Mouse (Mus musculus): Measurements from ENCODE around the gene Bola2. TPM values are rescaled to one million over a fixed set of nuclear protein-coding genes. Genes with fewer than 3 reads are reported as not detected.

The Bola2 gene
- polyA plus RNA-seq, 1 experiment: 35.7 TPM

- Histone ChIP-seq H3K4me1 (ENCODE audit: control insufficient read depth, insufficient read depth, low read length) (peaks cover 17% of the 10 kb centered on the region), H3K27me3 (ENCODE audit: control insufficient read depth, insufficient read depth, low read length) (no peaks in the 10 kb centered on the region), H3K27ac (ENCODE audit: control insufficient read depth, insufficient read depth, low read depth, low read length) (peak within 1 kb of the TSS; percentile 86), H3K4me3 (ENCODE audit: control insufficient read depth, low read depth, low read length) (peak within 1 kb of the TSS; percentile 98), H3K36me3 (ENCODE audit: control insufficient read depth, insufficient read depth, low read length) (no peaks in the 10 kb centered on the region)
- TF ChIP-seq CTCF (IDR thresholded peaks at IDR 0.05; ENCODE audit: control insufficient read depth, insufficient read depth, insufficient replicate concordance, low read depth, low read length): peak; percentile 94
- peak; percentile 46; the same call in 1 of the 2 replicates for TF ChIP-seq POLR2A (IDR thresholded peaks at IDR 0.05; ENCODE audit: control insufficient read depth, low read depth, low read length)
These were observed 518 bp downstream of the Bola2 start, which contains the start of gene Slx1b for GRCm38 (mm10) chr7:126695631-126696207. Slx1b (minus strand) TSS chr7:126695784.

- H3K36me3 ChIP-seq (ENCODE audit: control insufficient read depth, insufficient read depth, low read length): no peaks in the 10 kb centered on the region
- peak overlapping the region; percentile 98 for H3K4me3 ChIP-seq (ENCODE audit: control insufficient read depth, low read depth, low read length)
- H3K27ac ChIP-seq (ENCODE audit: control insufficient read depth, insufficient read depth, low read depth, low read length): 0 out of 2 replicates have a peak overlapping the region, but pooled peaks have one; percentile 46
- TF ChIP-seq POLR2A (IDR thresholded peaks at IDR 0.05; ENCODE audit: control insufficient read depth, low read depth, low read length) (no peak), CTCF (IDR thresholded peaks at IDR 0.05; ENCODE audit: control insufficient read depth, insufficient read depth, insufficient replicate concordance, low read depth, low read length) (no peak)
- H3K27me3 ChIP-seq (ENCODE audit: control insufficient read depth, insufficient read depth, low read length): no peaks in the 10 kb centered on the region
- peaks cover 17% of the 10 kb centered on the region for H3K4me1 ChIP-seq (ENCODE audit: control insufficient read depth, insufficient read depth, low read length)
These were observed 1.1 kb downstream of the Bola2 start for GRCm38 (mm10) chr7:126696303-126696702.

GRCm38 (mm10) chr7:126696886-126697285 is 1.7 kb downstream of the Bola2 start:
- Histone ChIP-seq H3K27ac (ENCODE audit: control insufficient read depth, insufficient read depth, low read depth, low read length) (no peak overlapping the region), H3K36me3 (ENCODE audit: control insufficient read depth, insufficient read depth, low read length) (no peaks in the 10 kb centered on the region), H3K4me3 (ENCODE audit: control insufficient read depth, low read depth, low read length) (peak overlapping the region; percentile 98), H3K4me1 (ENCODE audit: control insufficient read depth, insufficient read depth, low read length) (peaks cover 17% of the 10 kb centered on the region), H3K27me3 (ENCODE audit: control insufficient read depth, insufficient read depth, low read length) (no peaks in the 10 kb centered on the region)
- TF ChIP-seq CTCF (IDR thresholded peaks at IDR 0.05; ENCODE audit: control insufficient read depth, insufficient read depth, insufficient replicate concordance, low read depth, low read length) (no peak), POLR2A (IDR thresholded peaks at IDR 0.05; ENCODE audit: control insufficient read depth, low read depth, low read length) (no peak)

- H3K4me3 ChIP-seq (ENCODE audit: control insufficient read depth, low read depth, low read length): no peak overlapping the region
- TF ChIP-seq CTCF (IDR thresholded peaks at IDR 0.05; ENCODE audit: control insufficient read depth, insufficient read depth, insufficient replicate concordance, low read depth, low read length) (no peak), POLR2A (IDR thresholded peaks at IDR 0.05; ENCODE audit: control insufficient read depth, low read depth, low read length) (no peak)
- H3K4me1 ChIP-seq (ENCODE audit: control insufficient read depth, insufficient read depth, low read length): peaks cover 10% of the 10 kb centered on the region
- no peaks in the 10 kb centered on the region for H3K27me3 ChIP-seq (ENCODE audit: control insufficient read depth, insufficient read depth, low read length)
- no peaks in the 10 kb centered on the region for H3K36me3 ChIP-seq (ENCODE audit: control insufficient read depth, insufficient read depth, low read length)
- H3K27ac ChIP-seq (ENCODE audit: control insufficient read depth, insufficient read depth, low read depth, low read length): no peak overlapping the region
These were observed 2.6 kb downstream of the Bola2 start for GRCm38 (mm10) chr7:126697838-126698237.

DNA sequence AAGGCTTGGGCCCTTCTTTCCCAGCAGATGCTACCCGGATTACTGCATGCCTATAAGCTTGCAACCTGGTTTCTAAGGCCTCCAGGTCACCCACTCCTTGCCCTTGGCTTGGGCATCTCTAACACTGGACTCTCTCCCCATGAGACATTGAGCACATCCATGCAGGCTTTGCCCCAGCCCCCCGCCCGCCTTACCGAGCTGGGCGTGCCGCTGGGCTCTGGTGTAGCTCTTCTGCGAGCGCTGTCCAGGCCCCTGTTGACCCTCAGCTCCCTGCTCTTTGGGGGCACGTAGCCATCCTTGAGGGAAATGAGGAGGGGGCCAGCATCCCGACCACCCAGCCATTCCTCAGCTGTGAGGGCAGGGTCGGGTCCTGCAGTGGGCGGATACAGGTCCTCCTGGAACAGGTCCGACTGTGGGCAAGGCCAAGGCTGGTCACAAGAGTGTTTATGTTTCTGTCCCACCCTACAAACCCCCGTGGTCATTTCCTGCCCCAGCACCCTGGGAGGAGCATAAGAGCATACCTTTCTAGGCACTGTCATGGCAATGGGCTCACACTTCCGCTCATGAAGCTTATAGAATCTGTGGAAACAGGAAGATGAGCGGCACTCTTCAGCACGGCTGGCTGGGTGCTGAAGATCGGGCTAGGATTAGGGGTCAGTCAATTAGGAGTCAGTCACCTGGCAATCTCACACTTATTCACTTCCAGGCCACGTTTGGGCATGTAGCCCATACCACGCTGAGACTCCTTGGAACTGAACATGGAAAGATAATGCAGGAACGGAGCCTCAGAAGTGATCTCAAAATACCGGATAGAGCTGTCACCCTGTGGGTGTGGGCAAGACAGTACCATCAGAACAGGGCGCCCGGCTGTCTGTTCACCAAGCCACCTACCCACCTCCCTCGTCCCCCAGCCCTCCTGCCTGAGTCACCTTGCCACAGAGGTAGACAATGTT is 5.1 kb downstream of the Bola2 start:
- Histone ChIP-seq H3K27ac (ENCODE audit: control insufficient read depth, insufficient read depth, low read depth, low read length) (no peak overlapping the region), H3K27me3 (ENCODE audit: control insufficient read depth, insufficient read depth, low read length) (no peaks in the 10 kb centered on the region; the same call in 1 of the 2 replicates), H3K4me1 (ENCODE audit: control insufficient read depth, insufficient read depth, low read length) (peaks cover 18% of the 10 kb centered on the region), H3K4me3 (ENCODE audit: control insufficient read depth, low read depth, low read length) (no peak overlapping the region), H3K36me3 (ENCODE audit: control insufficient read depth, insufficient read depth, low read length) (no peaks in the 10 kb centered on the region)
- no peak for TF ChIP-seq POLR2A (IDR thresholded peaks at IDR 0.05; ENCODE audit: control insufficient read depth, low read depth, low read length)

DNA sequence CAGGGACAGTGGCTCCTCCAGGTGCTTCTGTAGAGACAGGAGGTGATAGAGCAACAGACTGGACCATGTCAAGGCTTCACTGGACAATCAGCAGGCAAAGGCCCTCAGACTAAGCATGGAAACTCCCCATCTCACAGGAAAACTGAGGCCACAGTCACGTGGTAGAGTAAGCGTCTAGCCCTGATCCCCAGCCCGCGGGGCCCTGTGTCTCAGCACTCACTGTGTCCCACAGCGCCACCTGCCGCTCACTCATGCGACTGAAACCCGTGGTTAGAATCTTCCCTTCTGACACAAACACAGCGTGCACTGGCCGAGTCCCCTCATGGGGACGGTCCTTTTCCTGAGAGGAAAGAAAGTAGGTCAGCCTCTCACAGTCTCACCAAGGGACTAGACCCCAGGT is 5.9 kb downstream of the Bola2 start:
- TF ChIP-seq POLR2A (IDR thresholded peaks at IDR 0.05; ENCODE audit: control insufficient read depth, low read depth, low read length) (no peak), CTCF (IDR thresholded peaks at IDR 0.05; ENCODE audit: control insufficient read depth, insufficient read depth, insufficient replicate concordance, low read depth, low read length) (peak; percentile 86; the same call in 1 of the 2 replicates)
- Histone ChIP-seq H3K27ac (ENCODE audit: control insufficient read depth, insufficient read depth, low read depth, low read length) (no peak overlapping the region), H3K4me3 (ENCODE audit: control insufficient read depth, low read depth, low read length) (no peak overlapping the region), H3K36me3 (ENCODE audit: control insufficient read depth, insufficient read depth, low read length) (no peaks in the 10 kb centered on the region), H3K4me1 (ENCODE audit: control insufficient read depth, insufficient read depth, low read length) (peaks cover 18% of the 10 kb centered on the region), H3K27me3 (ENCODE audit: control insufficient read depth, insufficient read depth, low read length) (no peaks in the 10 kb centered on the region; the same call in 1 of the 2 replicates)

Measured in testis, adult 2 months (tissue).